In genomic region chr16:95701802-95702561, GRCm38 (mm10) we compare ENCODE assay signal across 8 mouse cellular contexts. TPM values are rescaled to one million over a fixed set of nuclear protein-coding genes. Genes with fewer than 3 reads are reported as not detected.
DNase-seq lines count a peak whose midpoint lies in the region; ATAC-seq and TF ChIP-seq lines count a peak whose summit lies in the region.

Gene Ets2 (plus strand): TSS chr16:95702075.

- peak; percentile 73 for TF ChIP-seq EP300 in heart, adult 2 months (IDR thresholded peaks at IDR 0.05; ENCODE audit: insufficient read depth, low read depth, low read length)

- ATAC-seq in embryonic facial prominence, embryonic 13.5 days (ENCODE audit: insufficient number of reproducible peaks, insufficient read depth, low FRiP score, low TSS enrichment, low read depth), result peak; percentile 88
- ATAC-seq in limb, embryonic 13.5 days (ENCODE audit: low FRiP score, low read depth), result peak; percentile 94
- ATAC-seq in midbrain, embryonic 16.5 days, result peak; percentile 95

- H3K27me3 ChIP-seq in embryonic facial prominence, embryonic 13.5 days, result no peaks in the 10 kb centered on the region
- H3K27me3 ChIP-seq in heart, adult 2 months (ENCODE audit: control insufficient read depth, insufficient read depth, low read length), result no peaks in the 10 kb centered on the region
- H3K27me3 ChIP-seq in limb, embryonic 13.5 days, result no peaks in the 10 kb centered on the region
- H3K27me3 ChIP-seq in midbrain, embryonic 16.5 days (ENCODE audit: control insufficient read depth, insufficient read depth, low read depth, low read length), result no peaks in the 10 kb centered on the region

- peak within 1 kb of the TSS; percentile 97 for H3K9ac ChIP-seq in embryonic facial prominence, embryonic 13.5 days
- H3K9ac ChIP-seq in heart, adult 2 months (ENCODE audit: low read depth, low read length), result peak within 1 kb of the TSS; percentile 99
- H3K9ac ChIP-seq in limb, embryonic 13.5 days, result peak within 1 kb of the TSS; percentile 99
- H3K9ac ChIP-seq in midbrain, embryonic 16.5 days (ENCODE audit: low read depth, low read length), result peak within 1 kb of the TSS; percentile 88

- peak within 1 kb of the TSS; percentile 92 for H3K4me3 ChIP-seq in embryonic facial prominence, embryonic 13.5 days
- H3K4me3 ChIP-seq in heart, adult 2 months, result peak within 1 kb of the TSS; percentile 92
- H3K4me3 ChIP-seq in limb, embryonic 13.5 days, result peak within 1 kb of the TSS; percentile 98
- peak within 1 kb of the TSS; percentile 67 for H3K4me3 ChIP-seq in midbrain, embryonic 16.5 days (ENCODE audit: low read depth, low read length)

- H3K79me2 ChIP-seq in heart, adult 2 months (replicated peaks; ENCODE audit: control insufficient read depth, insufficient read depth, low read length), result peaks cover 9% of the 10 kb centered on the region

- H3K36me3 ChIP-seq in embryonic facial prominence, embryonic 13.5 days, result peaks cover 11% of the 10 kb centered on the region
- H3K36me3 ChIP-seq in heart, adult 2 months (ENCODE audit: control insufficient read depth, insufficient read depth, low read length), result peaks cover 14% of the 10 kb centered on the region
- H3K36me3 ChIP-seq in limb, embryonic 13.5 days, result peaks cover 15% of the 10 kb centered on the region
- H3K36me3 ChIP-seq in midbrain, embryonic 16.5 days (ENCODE audit: control insufficient read depth, insufficient read depth, low read length), result no peaks in the 10 kb centered on the region

- DNase-seq in 3134 (ENCODE audit: extremely low read depth, insufficient read length, low spot score), result peak; percentile 90
- peak; percentile 92 to 95 for DNase-seq in adrenal gland, postnatal 36 days
- peak; percentile 94 for DNase-seq in heart, adult 2 months
- DNase-seq in kidney, adult 8-10 months, result peak; percentile 84 to 91
- DNase-seq in spleen, postnatal 10 days (ENCODE audit: low spot score in 2 of 2), result peak; percentile 76 to 88

- H3K9me3 ChIP-seq in embryonic facial prominence, embryonic 13.5 days, result no peaks in the 10 kb centered on the region
- no peaks in the 10 kb centered on the region for H3K9me3 ChIP-seq in limb, embryonic 13.5 days
- no peaks in the 10 kb centered on the region for H3K9me3 ChIP-seq in midbrain, embryonic 16.5 days (replicated peaks; ENCODE audit: control insufficient read depth, low read length, poor library complexity, severe bottlenecking)

- intact Hi-C loops in heart, adult 2 months (cut with DNase I), result loop anchor here (1.0 to 5.0 kb wide), 6 partner anchors 45 to 243 kb away; no protein-coding TSS in a partner anchor

- TF ChIP-seq CTCF in heart, adult 2 months (IDR thresholded peaks at IDR 0.05), result peak; percentile 91

- TF ChIP-seq POLR2A in heart, adult 2 months (IDR thresholded peaks at IDR 0.05; ENCODE audit: insufficient read depth, low read depth, low read length), result peak; percentile 94

- H3K27ac ChIP-seq in embryonic facial prominence, embryonic 13.5 days, result peak within 1 kb of the TSS; percentile 95
- peak within 1 kb of the TSS; percentile 100 for H3K27ac ChIP-seq in heart, adult 2 months
- peak within 1 kb of the TSS; percentile 98 for H3K27ac ChIP-seq in limb, embryonic 13.5 days
- peak within 1 kb of the TSS; percentile 91 for H3K27ac ChIP-seq in midbrain, embryonic 16.5 days (ENCODE audit: low read length)

- H3K4me2 ChIP-seq in embryonic facial prominence, embryonic 13.5 days, result peak within 1 kb of the TSS; percentile 70
- peak within 1 kb of the TSS; percentile 87 for H3K4me2 ChIP-seq in limb, embryonic 13.5 days (replicated peaks)
- peak within 1 kb of the TSS; percentile 59 for H3K4me2 ChIP-seq in midbrain, embryonic 16.5 days (ENCODE audit: low read length)

- peaks cover 30% of the 10 kb centered on the region for H3K4me1 ChIP-seq in embryonic facial prominence, embryonic 13.5 days
- peaks cover 13% of the 10 kb centered on the region for H3K4me1 ChIP-seq in heart, adult 2 months (ENCODE audit: control insufficient read depth, insufficient read depth, low read length)
- peaks cover 53% of the 10 kb centered on the region for H3K4me1 ChIP-seq in limb, embryonic 13.5 days
- H3K4me1 ChIP-seq in midbrain, embryonic 16.5 days (ENCODE audit: control insufficient read depth, insufficient read depth, low read length), result peaks cover 13% of the 10 kb centered on the region; the same call in 1 of the 2 replicates

- under 1% methylated on average over 63 of the region's 64 CpGs for WGBS in embryonic facial prominence, embryonic 13.5 days
- 1% methylated on average over 63 of the region's 64 CpGs for WGBS in heart, adult 2 months
- WGBS in limb, embryonic 13.5 days, result under 1% methylated on average over 64 of the region's 64 CpGs
- under 1% methylated on average over 61 of the region's 64 CpGs for WGBS in midbrain, embryonic 16.5 days

RNA-seq across cellular contexts. Expression of gene Ets2, which starts in this region (rescaled TPM):
- total RNA-seq in adrenal gland, postnatal 36 days (2021), result 10 to 100 TPM; 43.1 to 57.4 TPM
- 74.7 and 87.7 TPM in 2 replicates for polyA plus RNA-seq in embryonic facial prominence, embryonic 13.5 days (2015; fragmentation: Nextera tagmentation; extraction: Ambion mirVana)
- 10 to 100 TPM; 50.3 to 70.6 TPM for total RNA-seq in heart, adult 2 months (2021)
- 47.2 and 60.5 TPM in 2 replicates for polyA plus RNA-seq in heart, adult 2 months (2012; rRNA removed)
- 112 and 117 TPM in 2 replicates for polyA plus RNA-seq in limb, embryonic 13.5 days (2015; fragmentation: Nextera tagmentation; extraction: Ambion mirVana)
- polyA plus RNA-seq in midbrain, embryonic 16.5 days (2015; fragmentation: Nextera tagmentation; extraction: Ambion mirVana), result 21.2 and 21.9 TPM in 2 replicates

Comparison
In these comparisons a context has a peak if more than half of its experiments do, and no peak if none do; other contexts are left out.
1. Peak in every context shown above with its lines: DNase-seq, ATAC-seq, H3K4me3 ChIP-seq and H3K27ac ChIP-seq.